Mouse (Mus musculus) forebrain, postnatal 0 days (tissue): ENCODE data around the gene Gprc5b. TPM values are rescaled to one million over a fixed set of nuclear protein-coding genes. Genes with fewer than 3 reads are reported as not detected.

Experiments used
- ATAC-seq: fragments of 200-750 bp; cut with Nextera tagmentation; 2 replicates; pipeline ENCODE4 v1.8.0; 2017; ENCODE audit warnings: mild to moderate bottlenecking, moderate library complexity
- DNase-seq: peaks from one replicate; pipeline ENCODE4 v3.0.0-alpha.2; 2015
- H3K27ac ChIP-seq: fragments of 300-500 bp; sonication (generic); 2 replicates; pipeline ENCODE4 v1.5.1; 2014; ENCODE audit warnings: low read depth, mild to moderate bottlenecking, antibody characterized with exemption, low read length, moderate library complexity, mixed read lengths
- H3K27me3 ChIP-seq: fragments of 300-500 bp; sonication (generic); 2 replicates; pipeline ENCODE4 v1.6.1; 2014; ENCODE audit warnings: mild to moderate bottlenecking, low read length, mixed read lengths; ENCODE audit not compliant: insufficient read depth
- H3K36me3 ChIP-seq: fragments of 300-500 bp; sonication (generic); 2 replicates; pipeline ENCODE4 v1.6.1; 2014; ENCODE audit warnings: mild to moderate bottlenecking, moderate library complexity; ENCODE audit not compliant: insufficient read depth
- H3K4me1 ChIP-seq: fragments of 300-500 bp; sonication (generic); 2 replicates; pipeline ENCODE4 v1.6.1; 2014; ENCODE audit warnings: antibody characterized with exemption; ENCODE audit not compliant: insufficient read depth
- H3K4me2 ChIP-seq: fragments of 300-500 bp; sonication (generic); 2 replicates; pipeline ENCODE4 v1.6.1; 2014; ENCODE audit warnings: low read depth, mild to moderate bottlenecking, moderate library complexity
- H3K4me3 ChIP-seq: fragments of 300-500 bp; sonication (generic); 2 replicates; pipeline ENCODE4 v1.5.1; 2014; ENCODE audit warnings: low read depth, low read length, mixed read lengths
- H3K9ac ChIP-seq: fragments of 300-500 bp; sonication (generic); 2 replicates; pipeline ENCODE4 v1.6.1; 2014; ENCODE audit warnings: mild to moderate bottlenecking
- H3K9me3 ChIP-seq: fragments of 300-500 bp; sonication (generic); 2 replicates; pipeline ENCODE4 v1.6.1; 2016; ENCODE audit warnings: low read length
- CTCF ChIP-seq: sonication (generic); IDR thresholded peaks from 2 replicates; pipeline ENCODE4 v1.5.1; 2016; ENCODE audit warnings: antibody characterized with exemption, control low read depth, low read depth
- WGBS: fragments of 180-500 bp; shearing (Covaris S2); extraction: QIAGEN DNeasy Blood & Tissue Kit; methylation state at CpG from one replicate; pipeline ENCODE4 v1.1.7; 2014; 5-methylcytosine and 5-hydroxymethylcytosine counted together
- polyA plus RNA-seq: library from polyadenylated mRNA; unstranded; fragments of >200 nt; fragmentation: Nextera tagmentation; extraction: Ambion mirVana; gene quantifications from 2 replicates; pipeline ENCODE4 v1.2.1, GENCODE M21; 2015
- total RNA-seq: library from RNA; depleted of rRNA; stranded (reverse); fragments of >200 nt; gene quantifications from 2 replicates; pipeline ENCODE4 v1.2.3, GENCODE M21; 2014

Gene Gprc5b
- total and polyA plus RNA-seq, 2 experiments from 2014 or later: 6.9 to 34.0 TPM

DNA sequence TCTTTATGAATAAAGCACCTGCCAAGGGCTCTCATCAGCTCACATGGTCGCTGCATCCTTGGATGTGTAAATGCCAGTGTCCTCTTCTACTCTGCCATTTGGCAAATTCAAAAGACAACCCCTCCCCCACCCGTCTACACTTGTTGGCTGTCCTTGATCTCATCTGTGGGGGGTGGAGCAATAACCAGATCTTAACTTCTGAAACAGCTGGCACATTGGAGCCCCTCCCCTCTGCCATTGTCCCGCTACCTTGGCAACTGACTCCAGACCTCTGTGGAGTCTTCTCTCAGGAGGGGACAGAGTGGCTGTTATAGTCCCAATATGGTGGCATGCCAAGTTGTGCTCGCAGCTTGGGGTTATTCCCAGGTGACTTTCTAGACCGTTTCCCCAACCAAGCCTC is 22.7 kb downstream of the Gprc5b start:
- WGBS: 57% methylated on average over 5 of the region's 5 CpGs
- TF ChIP-seq CTCF: no peak
- H3K4me3 ChIP-seq: no peak overlapping the region
- no peaks in the 10 kb centered on the region for H3K9me3 ChIP-seq
- H3K9ac ChIP-seq: no peak overlapping the region
- no peak for ATAC-seq
- peaks cover 6% of the 10 kb centered on the region; the same call in 1 of the 2 replicates for H3K4me1 ChIP-seq
- DNase-seq: no peak
- no peaks in the 10 kb centered on the region; the same call in 1 of the 2 replicates for H3K36me3 ChIP-seq
- H3K4me2 ChIP-seq: no peak overlapping the region
- H3K27ac ChIP-seq: no peak overlapping the region
- no peaks in the 10 kb centered on the region for H3K27me3 ChIP-seq

- Histone ChIP-seq H3K4me3 (no peak overlapping the region), H3K4me1 (no peaks in the 10 kb centered on the region; the same call in 1 of the 2 replicates), H3K27ac (no peak overlapping the region), H3K9me3 (no peaks in the 10 kb centered on the region), H3K36me3 (no peaks in the 10 kb centered on the region; the same call in 1 of the 2 replicates), H3K4me2 (no peak overlapping the region), H3K27me3 (no peaks in the 10 kb centered on the region), H3K9ac (no peak overlapping the region)
- no peak for ATAC-seq
- 79% methylated on average over 8 of the region's 8 CpGs for WGBS
- TF ChIP-seq CTCF: no peak
- no peak for DNase-seq
These were observed 23.5 kb downstream of the Gprc5b start for GRCm38 (mm10) chr7:118971499-118971898.

DNA sequence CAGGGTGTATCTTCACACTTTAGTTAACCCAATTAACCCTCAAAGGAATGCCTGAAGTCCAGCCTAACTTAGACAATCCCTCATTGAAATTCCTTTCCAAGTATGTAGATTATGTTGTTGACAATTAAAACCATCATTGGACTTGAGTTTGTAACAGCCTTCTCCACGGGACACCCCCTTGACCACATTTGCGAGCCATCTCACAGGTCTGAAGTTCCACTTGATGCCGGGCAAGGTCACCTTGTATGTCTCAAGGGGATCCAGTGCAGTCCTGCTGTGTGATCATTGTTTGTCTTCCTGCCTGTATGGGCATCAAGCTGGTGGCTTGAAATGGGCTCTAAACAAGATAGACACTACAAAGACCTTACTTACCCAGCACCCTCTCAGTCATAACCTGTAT is 26.1 kb downstream of the Gprc5b start:
- no peak overlapping the region for H3K4me2 ChIP-seq
- no peaks in the 10 kb centered on the region for H3K9me3 ChIP-seq
- no peak overlapping the region for H3K27ac ChIP-seq
- no peak for DNase-seq
- TF ChIP-seq CTCF: no peak
- H3K4me1 ChIP-seq: no peaks in the 10 kb centered on the region
- H3K27me3 ChIP-seq: no peaks in the 10 kb centered on the region
- no peak overlapping the region for H3K9ac ChIP-seq
- WGBS: 82% methylated on average over 3 of the region's 3 CpGs
- ATAC-seq: no peak
- H3K4me3 ChIP-seq: no peak overlapping the region
- no peaks in the 10 kb centered on the region; the same call in 1 of the 2 replicates for H3K36me3 ChIP-seq

DNA sequence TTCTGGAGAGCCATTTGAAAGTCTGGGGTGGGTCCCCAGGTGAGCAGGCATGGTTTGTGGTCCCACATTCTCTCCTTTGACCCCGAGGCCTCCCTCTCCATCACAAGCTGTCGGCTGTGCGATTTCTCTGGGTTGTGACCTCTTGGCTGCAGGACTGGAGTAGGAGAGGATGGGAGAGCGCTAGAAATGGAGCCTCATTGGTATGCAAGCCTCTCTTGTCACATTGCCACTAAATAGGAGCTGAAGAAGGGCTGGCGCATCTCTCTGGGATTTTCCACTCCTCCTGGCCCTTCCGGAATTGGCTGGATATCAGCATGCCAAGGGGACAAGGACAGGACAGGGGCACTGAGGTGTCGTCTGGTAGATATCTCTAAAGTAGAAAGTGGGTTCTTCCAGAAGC is 29.8 kb downstream of the Gprc5b start:
- H3K27me3 ChIP-seq: no peaks in the 10 kb centered on the region
- no peaks in the 10 kb centered on the region for H3K36me3 ChIP-seq
- no peak overlapping the region for H3K4me2 ChIP-seq
- H3K4me1 ChIP-seq: no peaks in the 10 kb centered on the region
- H3K9me3 ChIP-seq: no peaks in the 10 kb centered on the region
- no peak overlapping the region for H3K27ac ChIP-seq
- DNase-seq: no peak
- no peak overlapping the region for H3K9ac ChIP-seq
- no peak for ATAC-seq
- WGBS: 35% methylated on average over 7 of the region's 7 CpGs
- H3K4me3 ChIP-seq: no peak overlapping the region
- no peak for TF ChIP-seq CTCF

DNA sequence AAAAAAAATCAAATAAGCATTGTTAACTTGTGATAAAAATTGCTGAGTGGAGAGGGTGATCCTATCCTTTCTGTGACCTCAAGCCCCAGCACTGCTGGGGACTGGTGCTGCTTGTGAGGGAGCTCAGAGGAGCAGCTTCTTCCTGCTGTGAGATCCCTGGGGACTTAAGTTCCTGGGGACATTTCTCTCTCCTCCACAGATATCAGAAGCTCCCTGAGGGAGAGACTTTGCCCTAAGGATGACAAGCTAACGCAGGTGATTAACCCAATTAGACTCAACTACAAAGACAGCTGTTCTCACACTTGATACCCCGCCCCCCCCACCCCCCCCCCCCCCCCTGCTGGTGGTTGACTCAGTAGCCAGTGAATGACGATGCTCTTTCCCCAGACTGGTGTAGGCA is 30.2 kb downstream of the Gprc5b start:
- DNase-seq: no peak
- H3K4me1 ChIP-seq: no peaks in the 10 kb centered on the region
- H3K36me3 ChIP-seq: no peaks in the 10 kb centered on the region
- no peak overlapping the region for H3K9ac ChIP-seq
- no peaks in the 10 kb centered on the region for H3K9me3 ChIP-seq
- H3K4me3 ChIP-seq: no peak overlapping the region
- no peak overlapping the region for H3K27ac ChIP-seq
- no peak for TF ChIP-seq CTCF
- no peak for ATAC-seq
- 7% methylated on average over 3 of the region's 3 CpGs for WGBS
- H3K27me3 ChIP-seq: no peaks in the 10 kb centered on the region
- no peak overlapping the region for H3K4me2 ChIP-seq

- H3K4me1 ChIP-seq: no peaks in the 10 kb centered on the region
- no peaks in the 10 kb centered on the region for H3K27me3 ChIP-seq
- no peak for TF ChIP-seq CTCF
- H3K4me2 ChIP-seq: no peak overlapping the region
- no peak overlapping the region for H3K4me3 ChIP-seq
- no peaks in the 10 kb centered on the region for H3K9me3 ChIP-seq
- no peaks in the 10 kb centered on the region for H3K36me3 ChIP-seq
- ATAC-seq: no peak
- DNase-seq: no peak
- no peak overlapping the region for H3K9ac ChIP-seq
- H3K27ac ChIP-seq: no peak overlapping the region
- WGBS: 62% methylated on average over 7 of the region's 7 CpGs
These were observed 35.8 kb downstream of the Gprc5b start for GRCm38 (mm10) chr7:118959209-118959608.

DNA sequence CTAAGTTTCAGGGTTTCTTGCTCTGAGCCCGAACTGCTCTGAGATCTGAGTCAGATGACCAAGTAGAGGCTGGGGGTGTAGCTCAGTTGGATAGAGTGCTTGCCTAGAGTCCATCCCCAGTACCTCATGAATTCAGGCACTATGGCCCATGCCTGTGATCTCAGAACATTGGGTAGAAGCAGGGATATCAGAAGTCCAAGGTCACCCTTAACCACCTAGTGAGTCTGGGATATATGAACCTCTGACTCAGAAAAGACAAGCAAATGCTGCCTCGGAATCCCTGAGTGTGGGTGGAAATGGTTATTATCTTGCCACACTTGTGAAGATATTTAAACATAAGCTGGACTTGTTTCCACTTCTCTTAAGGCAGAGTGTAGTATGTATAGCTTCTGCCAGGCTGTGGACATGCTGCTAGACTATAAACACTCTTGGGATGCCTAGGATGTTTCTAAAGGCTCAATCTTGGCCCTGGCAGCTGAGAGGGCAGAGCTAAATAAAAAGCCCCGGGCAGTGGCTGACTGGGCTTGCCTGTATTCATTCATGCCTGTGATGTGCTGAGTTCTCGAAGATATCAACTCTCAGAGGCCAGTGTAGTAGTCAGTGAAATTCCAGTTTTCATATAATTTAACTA is 38.3 kb downstream of the Gprc5b start:
- Histone ChIP-seq H3K4me3 (no peak overlapping the region), H3K9me3 (no peaks in the 10 kb centered on the region), H3K4me1 (no peaks in the 10 kb centered on the region), H3K36me3 (no peaks in the 10 kb centered on the region), H3K27ac (no peak overlapping the region), H3K27me3 (no peaks in the 10 kb centered on the region), H3K9ac (no peak overlapping the region), H3K4me2 (no peak overlapping the region)
- ATAC-seq: no peak
- no peak for TF ChIP-seq CTCF
- WGBS: 76% methylated on average over 4 of the region's 4 CpGs
- no peak for DNase-seq
